Mouse (Mus musculus) midbrain, embryonic 15.5 days (tissue): Measurements from ENCODE around the gene Sectm1b. TPM values are rescaled to one million over a fixed set of nuclear protein-coding genes. Genes with fewer than 3 reads are reported as not detected.
"Not testable (repeated sequence)": the region's sequence is repeated elsewhere in the genome, so short reads cannot be mapped to it uniquely, and the experiment has no call there.

ENCODE experiments used
- ATAC-seq: fragments of 200-750 bp; cut with Nextera tagmentation; replicated peaks from 2 replicates; pipeline ENCODE4 v1.8.0; 2017; ENCODE audit warnings: moderate TSS enrichment
- H3K27ac ChIP-seq: fragments of 300-500 bp; sonication (generic); 2 replicates; pipeline ENCODE4 v1.5.1; 2015; ENCODE audit warnings: mild to moderate bottlenecking, inconsistent platforms
- H3K27me3 ChIP-seq: fragments of 300-500 bp; sonication (generic); replicated peaks from 2 replicates; pipeline ENCODE4 v1.6.1; 2015; ENCODE audit warnings: inconsistent platforms
- H3K36me3 ChIP-seq: fragments of 300-500 bp; sonication (generic); replicated peaks from 2 replicates; pipeline ENCODE4 v1.6.1; 2015; ENCODE audit warnings: inconsistent platforms
- H3K4me1 ChIP-seq: fragments of 300-500 bp; sonication (generic); 2 replicates; pipeline ENCODE4 v1.6.1; 2015; ENCODE audit warnings: inconsistent platforms
- H3K4me2 ChIP-seq: fragments of 300-500 bp; sonication (generic); 2 replicates; pipeline ENCODE4 v1.6.1; 2015; ENCODE audit warnings: inconsistent platforms, mild to moderate bottlenecking, moderate library complexity
- H3K4me3 ChIP-seq: fragments of 300-500 bp; sonication (generic); 2 replicates; pipeline ENCODE4 v1.5.1; 2015; ENCODE audit warnings: mild to moderate bottlenecking, inconsistent platforms
- H3K9ac ChIP-seq: fragments of 300-500 bp; sonication (generic); 2 replicates; pipeline ENCODE4 v1.6.1; 2015; ENCODE audit warnings: mild to moderate bottlenecking, inconsistent platforms
- H3K9me3 ChIP-seq: fragments of 300-500 bp; sonication (generic); 2 replicates; pipeline ENCODE4 v1.6.1; 2016; ENCODE audit warnings: inconsistent platforms
- WGBS: fragments of 180-500 bp; shearing (Covaris S2); methylation state at CpG from one replicate; pipeline ENCODE4 v1.1.7; 2015; ENCODE audit warnings: mixed read lengths; 5-methylcytosine and 5-hydroxymethylcytosine counted together
- polyA plus RNA-seq: library from polyadenylated mRNA; unstranded; fragments of >200 nt; fragmentation: Nextera tagmentation; extraction: Ambion mirVana; gene quantifications from 2 replicates; pipeline ENCODE4 v1.2.1, GENCODE M21; 2015

Gene Sectm1b
- polyA plus RNA-seq, 1 experiment from 2014 or later = not detected

DNA sequence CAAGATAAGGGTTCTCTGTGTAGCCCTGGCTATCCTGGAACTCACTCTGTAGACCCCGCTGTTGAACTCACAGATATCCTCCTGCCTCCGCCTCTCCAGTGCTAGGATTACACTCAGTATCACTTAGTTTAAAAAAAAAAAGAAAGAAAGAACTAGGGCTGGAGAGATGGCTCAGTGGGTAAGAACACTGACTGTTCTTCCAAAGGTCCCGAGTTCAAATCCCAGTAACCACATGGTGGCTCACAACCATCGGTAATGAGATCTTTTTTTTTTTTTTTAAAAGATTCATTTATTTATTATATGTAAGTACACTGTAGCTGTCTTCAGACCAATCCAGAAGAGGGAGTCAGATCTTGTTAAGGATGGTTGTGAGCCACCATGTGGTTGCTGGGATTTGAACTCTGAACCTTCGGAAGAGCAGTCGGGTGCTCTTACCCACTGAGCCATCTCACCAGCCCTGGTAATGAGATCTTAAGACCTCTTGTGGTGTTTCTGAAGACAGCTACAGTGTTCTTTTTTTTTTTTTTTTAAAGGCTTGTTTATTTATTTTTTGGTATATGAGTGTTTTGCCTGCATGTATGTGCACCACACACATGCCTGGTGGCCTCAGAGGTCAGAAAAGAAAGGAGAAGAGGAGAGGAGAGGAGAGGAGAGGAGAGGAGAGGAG is 2.8 kb downstream of the Sectm1b start:
- not testable (repeated sequence) for H3K9ac ChIP-seq, H3K4me3 ChIP-seq, H3K9me3 ChIP-seq, H3K4me2 ChIP-seq, ATAC-seq, H3K4me1 ChIP-seq, H3K36me3 ChIP-seq, H3K27ac ChIP-seq, H3K27me3 ChIP-seq
- WGBS = 90% methylated on average over 6 of the region's 6 CpGs

GRCm38 (mm10) chr11:121059471-121059870 is 3.9 kb downstream of the Sectm1b start:
- WGBS = 89% methylated on average over 4 of the region's 4 CpGs
- no peak overlapping the region for H3K4me2 ChIP-seq

GRCm38 (mm10) chr11:121058956-121059355 is 4.4 kb downstream of the Sectm1b start:
- Histone ChIP-seq H3K4me3 (no peak overlapping the region), H3K4me2 (no peak overlapping the region), H3K27ac (no peak overlapping the region), H3K36me3 (no peaks in the 10 kb centered on the region), H3K9me3 (no peaks in the 10 kb centered on the region), H3K4me1 (no peaks in the 10 kb centered on the region), H3K9ac (no peak overlapping the region), H3K27me3 (no peaks in the 10 kb centered on the region)
- ATAC-seq = no peak
- WGBS = 92% methylated on average over 4 of the region's 4 CpGs

More at GRCm38 (mm10) chr11:121059471-121059870, 3.9 kb downstream of the Sectm1b start:
- Histone ChIP-seq H3K36me3 (no peaks in the 10 kb centered on the region), H3K27ac (no peak overlapping the region), H3K9me3 (no peaks in the 10 kb centered on the region), H3K27me3 (no peaks in the 10 kb centered on the region), H3K9ac (no peak overlapping the region), H3K4me1 (no peaks in the 10 kb centered on the region), H3K4me3 (no peak overlapping the region)
- no peak for ATAC-seq

GRCm38 (mm10) chr11:121058122-121058521 is 5.2 kb downstream of the Sectm1b start:
- Histone ChIP-seq H3K4me3 (no peak overlapping the region), H3K27me3 (no peaks in the 10 kb centered on the region), H3K9me3 (no peaks in the 10 kb centered on the region), H3K27ac (no peak overlapping the region), H3K4me2 (no peak overlapping the region), H3K36me3 (no peaks in the 10 kb centered on the region), H3K9ac (no peak overlapping the region), H3K4me1 (no peaks in the 10 kb centered on the region)
- no peak for ATAC-seq
- WGBS = 78% methylated on average over 5 of the region's 5 CpGs

- Histone ChIP-seq H3K4me2 (no peak overlapping the region), H3K36me3 (no peaks in the 10 kb centered on the region), H3K4me3 (no peak overlapping the region), H3K27ac (no peak overlapping the region), H3K4me1 (no peaks in the 10 kb centered on the region), H3K27me3 (no peaks in the 10 kb centered on the region), H3K9me3 (no peaks in the 10 kb centered on the region), H3K9ac (no peak overlapping the region)
- 83% methylated on average over 7 of the region's 7 CpGs for WGBS
- no peak for ATAC-seq
Observed at GRCm38 (mm10) chr11:121056536-121057236, 6.7 kb downstream of the Sectm1b start.

DNA sequence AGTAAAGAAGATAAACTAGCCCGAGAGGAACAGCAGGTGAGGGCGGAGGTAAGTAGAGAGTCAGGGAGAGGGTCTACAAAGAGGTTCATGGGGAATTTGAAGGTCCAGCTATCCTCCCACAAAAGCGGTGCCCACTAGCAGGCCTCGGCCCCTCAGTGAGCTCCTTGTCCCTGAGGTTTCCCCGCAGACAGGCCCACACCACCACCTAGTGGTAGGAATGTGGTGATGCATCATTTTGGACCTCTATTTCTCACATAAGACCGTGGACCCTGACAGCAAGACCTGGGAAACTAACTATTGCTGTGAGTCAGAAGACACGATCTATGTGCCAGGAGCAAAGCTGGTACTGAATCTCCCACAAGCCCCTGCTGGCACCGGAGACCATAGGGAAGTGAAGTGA is 9.8 kb downstream of the Sectm1b start:
- Histone ChIP-seq H3K27ac (no peak overlapping the region), H3K4me3 (no peak overlapping the region), H3K4me1 (no peaks in the 10 kb centered on the region), H3K4me2 (no peak overlapping the region), H3K27me3 (no peaks in the 10 kb centered on the region), H3K36me3 (no peaks in the 10 kb centered on the region), H3K9me3 (no peaks in the 10 kb centered on the region), H3K9ac (no peak overlapping the region)
- no peak for ATAC-seq
- WGBS = 15% methylated on average over 8 of the region's 8 CpGs

- no peak overlapping the region for H3K27ac ChIP-seq
- no peak overlapping the region for H3K4me3 ChIP-seq
- no peak overlapping the region for H3K9ac ChIP-seq
- H3K27me3 ChIP-seq = no peaks in the 10 kb centered on the region
- H3K36me3 ChIP-seq = no peaks in the 10 kb centered on the region
- no peak for ATAC-seq
- H3K4me1 ChIP-seq = no peaks in the 10 kb centered on the region
- H3K9me3 ChIP-seq = no peaks in the 10 kb centered on the region
- WGBS = 68% methylated on average over 4 of the region's 4 CpGs
- H3K4me2 ChIP-seq = no peak overlapping the region
Observed at GRCm38 (mm10) chr11:121052387-121052786, 11.0 kb downstream of the Sectm1b start.

DNA sequence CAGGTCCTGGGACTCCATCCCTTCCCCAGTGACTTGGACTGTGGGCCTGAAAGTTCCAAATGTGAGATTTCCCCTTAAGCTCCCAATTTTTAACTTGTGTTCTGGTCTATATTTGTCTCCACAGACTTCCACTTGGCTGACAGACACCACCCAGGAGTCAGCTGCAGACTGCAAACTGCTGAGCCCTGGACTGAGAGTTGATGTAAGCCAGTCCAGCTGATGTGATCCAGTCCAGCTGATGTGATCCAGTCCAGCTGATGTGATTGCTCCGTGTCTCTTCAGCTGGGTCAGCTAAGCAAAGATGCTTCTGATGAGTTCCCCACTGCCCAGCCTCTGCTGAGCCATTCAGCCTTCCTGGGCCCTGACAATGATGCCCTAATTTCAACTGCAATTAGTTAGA is 11.6 kb downstream of the Sectm1b start:
- no peaks in the 10 kb centered on the region for H3K9me3 ChIP-seq
- no peaks in the 10 kb centered on the region for H3K36me3 ChIP-seq
- no peak overlapping the region for H3K9ac ChIP-seq
- H3K27me3 ChIP-seq = no peaks in the 10 kb centered on the region
- ATAC-seq = no peak
- H3K4me3 ChIP-seq = no peak overlapping the region
- no peaks in the 10 kb centered on the region for H3K4me1 ChIP-seq
- WGBS = 63% methylated on average over 1 of the region's 1 CpGs
- no peak overlapping the region for H3K4me2 ChIP-seq
- H3K27ac ChIP-seq = no peak overlapping the region

- no peak overlapping the region for H3K27ac ChIP-seq
- no peaks in the 10 kb centered on the region for H3K4me1 ChIP-seq
- H3K9me3 ChIP-seq = no peaks in the 10 kb centered on the region
- no peak overlapping the region for H3K9ac ChIP-seq
- 78% methylated on average over 1 of the region's 1 CpGs for WGBS
- no peaks in the 10 kb centered on the region for H3K36me3 ChIP-seq
- no peaks in the 10 kb centered on the region for H3K27me3 ChIP-seq
- no peak overlapping the region for H3K4me2 ChIP-seq
- ATAC-seq = no peak
- H3K4me3 ChIP-seq = no peak overlapping the region
Observed at GRCm38 (mm10) chr11:121049840-121050239, 13.5 kb downstream of the Sectm1b start.

- Histone ChIP-seq H3K4me1 (no peaks in the 10 kb centered on the region), H3K4me3 (no peak overlapping the region), H3K27ac (no peak overlapping the region), H3K27me3 (no peaks in the 10 kb centered on the region), H3K9ac (no peak overlapping the region), H3K9me3 (no peaks in the 10 kb centered on the region), H3K4me2 (no peak overlapping the region), H3K36me3 (no peaks in the 10 kb centered on the region)
- no peak for ATAC-seq
- 73% methylated on average over 2 of the region's 2 CpGs for WGBS
Observed at GRCm38 (mm10) chr11:121047826-121048399, 15.5 kb downstream of the Sectm1b start.

GRCm38 (mm10) chr11:121045286-121045685 is 18.1 kb downstream of the Sectm1b start:
- H3K4me1 ChIP-seq = no peaks in the 10 kb centered on the region
- H3K27me3 ChIP-seq = no peaks in the 10 kb centered on the region
- ATAC-seq = no peak
- no peaks in the 10 kb centered on the region for H3K36me3 ChIP-seq
- H3K4me3 ChIP-seq = no peak overlapping the region
- no peak overlapping the region for H3K9ac ChIP-seq
- no peaks in the 10 kb centered on the region for H3K9me3 ChIP-seq
- H3K4me2 ChIP-seq = no peak overlapping the region
- no peak overlapping the region for H3K27ac ChIP-seq
- WGBS = 50% methylated on average over 1 of the region's 1 CpGs

GRCm38 (mm10) chr11:121043025-121043424 is 20.3 kb downstream of the Sectm1b start:
- not testable (repeated sequence) for ATAC-seq, H3K36me3 ChIP-seq, H3K9me3 ChIP-seq, H3K4me1 ChIP-seq, H3K27me3 ChIP-seq, H3K27ac ChIP-seq, H3K4me3 ChIP-seq, H3K4me2 ChIP-seq, H3K9ac ChIP-seq
- 58% methylated on average over 1 of the region's 1 CpGs for WGBS

DNA sequence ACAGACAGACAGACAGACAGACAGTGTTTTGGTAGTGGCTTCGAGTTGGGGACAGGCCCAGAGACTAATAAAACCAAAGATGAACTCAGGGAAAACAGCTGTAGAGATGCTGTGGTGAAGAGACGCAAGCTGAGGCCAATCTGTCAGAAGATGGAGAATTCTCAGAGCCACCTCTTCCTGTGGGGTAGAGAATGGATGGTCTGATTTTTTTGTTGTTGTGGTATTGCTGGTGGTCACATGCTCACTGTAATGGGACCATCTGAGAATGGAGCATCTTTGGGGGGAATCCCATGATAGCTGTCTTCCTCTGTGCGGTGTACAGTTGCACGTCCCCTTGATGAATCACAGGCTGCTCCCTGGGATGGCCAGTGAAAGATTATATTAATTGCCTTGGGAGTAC is 20.9 kb downstream of the Sectm1b start:
- Histone ChIP-seq H3K9me3 (no peaks in the 10 kb centered on the region), H3K9ac (no peak overlapping the region), H3K4me2 (no peak overlapping the region), H3K4me1 (no peaks in the 10 kb centered on the region), H3K4me3 (no peak overlapping the region), H3K27ac (no peak overlapping the region), H3K27me3 (no peaks in the 10 kb centered on the region), H3K36me3 (no peaks in the 10 kb centered on the region)
- ATAC-seq = no peak
- WGBS = 77% methylated on average over 4 of the region's 4 CpGs
